Comparison of ENCODE assay signal across 7 mouse cellular contexts in genomic region chr4:146460685-146461084, GRCm38 (mm10). TPM values are rescaled to one million over a fixed set of nuclear protein-coding genes. Genes with fewer than 3 reads are reported as not detected.
"Had no signal": no experiment of that assay in that cellular context is flagged by ENCODE, and none has a peak within 500 bp of the region (broad histone marks: within the 10 kb centered on the region; RNA-seq: fewer than 3 reads in every experiment).

No protein-coding gene starts in this region.

RNA-seq across cellular contexts. Expression of gene Zfp981, which starts 41.1 kb away (rescaled TPM):
- total RNA-seq: liver, adult 2 months had no signal
- polyA plus RNA-seq: intestine, embryonic 15.5 days; large intestine, adult 2 months; liver, adult 2 months; liver, postnatal 0 days; lung, embryonic 14.5 days; stomach, embryonic 15.5 days; thymus, adult 2 months had no signal
